Mouse (Mus musculus): ENCODE data around the gene Clic6. TPM values are rescaled to one million over a fixed set of nuclear protein-coding genes. Genes with fewer than 3 reads are reported as not detected.

Gene Clic6
- total RNA-seq, 2 experiments from 2014 or later = not detected

- no peak for ATAC-seq (replicated peaks; ENCODE audit: poor library complexity, severe bottlenecking)
Observed at GRCm38 (mm10) chr16:92518718-92519117, 33.2 kb downstream of the Clic6 start.

GRCm38 (mm10) chr16:92519820-92520492 lies 34.4 kb downstream of the Clic6 start:
- peak; percentile 63 for ATAC-seq (replicated peaks; ENCODE audit: poor library complexity, severe bottlenecking)

- ATAC-seq (replicated peaks; ENCODE audit: poor library complexity, severe bottlenecking) = no peak
Observed at GRCm38 (mm10) chr16:92523351-92523750, 37.8 kb downstream of the Clic6 start.

- ATAC-seq (replicated peaks; ENCODE audit: poor library complexity, severe bottlenecking) = peak; percentile 42; the same call in 1 of the 2 replicates
Observed at GRCm38 (mm10) chr16:92524651-92525050, 39.1 kb downstream of the Clic6 start.

GRCm38 (mm10) chr16:92525919-92526318 lies 40.4 kb downstream of the Clic6 start:
- no peak for ATAC-seq (replicated peaks; ENCODE audit: poor library complexity, severe bottlenecking)

GRCm38 (mm10) chr16:92535258-92535657 lies 49.7 kb downstream of the Clic6 start:
- 0 out of 2 replicates have a peak, but pooled peaks have one; percentile 17 for ATAC-seq (replicated peaks; ENCODE audit: poor library complexity, severe bottlenecking)

- no peak for ATAC-seq (replicated peaks; ENCODE audit: poor library complexity, severe bottlenecking)
Observed at GRCm38 (mm10) chr16:92538356-92538755, 52.8 kb downstream of the Clic6 start.

GRCm38 (mm10) chr16:92544264-92544663 lies 58.7 kb downstream of the Clic6 start:
- 0 out of 2 replicates have a peak, but pooled peaks have one; percentile 27 for ATAC-seq (replicated peaks; ENCODE audit: poor library complexity, severe bottlenecking)

- ATAC-seq (replicated peaks; ENCODE audit: poor library complexity, severe bottlenecking) = no peak
Observed at GRCm38 (mm10) chr16:92548651-92549050, 63.1 kb downstream of the Clic6 start.

GRCm38 (mm10) chr16:92551266-92552105 lies 66.0 kb downstream of the Clic6 start:
- no peak for ATAC-seq (replicated peaks; ENCODE audit: poor library complexity, severe bottlenecking)

GRCm38 (mm10) chr16:92552106-92552382 lies 66.5 kb downstream of the Clic6 start:
- ATAC-seq (replicated peaks; ENCODE audit: poor library complexity, severe bottlenecking) = no peak

GRCm38 (mm10) chr16:92552858-92553257 lies 67.3 kb downstream of the Clic6 start:
- ATAC-seq (replicated peaks; ENCODE audit: poor library complexity, severe bottlenecking) = no peak

- ATAC-seq (replicated peaks; ENCODE audit: poor library complexity, severe bottlenecking) = no peak
Observed at GRCm38 (mm10) chr16:92555051-92555450, 69.5 kb downstream of the Clic6 start.

- no peak for ATAC-seq (replicated peaks; ENCODE audit: poor library complexity, severe bottlenecking)
Observed at GRCm38 (mm10) chr16:92565291-92565690, 79.8 kb downstream of the Clic6 start.

- peak; percentile 95 for ATAC-seq (replicated peaks; ENCODE audit: poor library complexity, severe bottlenecking)
Observed at GRCm38 (mm10) chr16:92565708-92566107, 80.2 kb downstream of the Clic6 start.

- no peak for ATAC-seq (replicated peaks; ENCODE audit: poor library complexity, severe bottlenecking)
Observed at GRCm38 (mm10) chr16:92566146-92566545, 80.6 kb downstream of the Clic6 start.

- peak; percentile 28; the same call in 1 of the 2 replicates for ATAC-seq (replicated peaks; ENCODE audit: poor library complexity, severe bottlenecking)
Observed at GRCm38 (mm10) chr16:92571246-92571645, 85.7 kb downstream of the Clic6 start.

- peak; percentile 82 for ATAC-seq (replicated peaks; ENCODE audit: poor library complexity, severe bottlenecking)
Observed at GRCm38 (mm10) chr16:92573193-92573592, 87.7 kb downstream of the Clic6 start.

GRCm38 (mm10) chr16:92575792-92576191 lies 90.3 kb downstream of the Clic6 start:
- ATAC-seq (replicated peaks; ENCODE audit: poor library complexity, severe bottlenecking) = no peak

GRCm38 (mm10) chr16:92577381-92577780 lies 91.8 kb downstream of the Clic6 start:
- no peak for ATAC-seq (replicated peaks; ENCODE audit: poor library complexity, severe bottlenecking)

- no peak for ATAC-seq (replicated peaks; ENCODE audit: poor library complexity, severe bottlenecking)
Observed at GRCm38 (mm10) chr16:92578915-92579653, 93.5 kb downstream of the Clic6 start.
